Mouse (Mus musculus) monocyte, adult 5-6 weeks (primary cell): ENCODE measurements around the gene Lyrm7. TPM values are rescaled to one million over a fixed set of nuclear protein-coding genes. Genes with fewer than 3 reads are reported as not detected.

Experiments
- ATAC-seq: fragments of 153-309, 156-312 bp; replicated peaks from 2 replicates; pipeline ENCODE4 v1.8.0; 2017; ENCODE audit warnings: mild to moderate bottlenecking; ENCODE audit not compliant: low TSS enrichment, insufficient number of reproducible peaks, severe bottlenecking, poor library complexity, low FRiP score
- total RNA-seq: library from RNA; stranded (forward); fragments of 200-1000, 200-491, 200-594 nt; gene quantifications from 3 replicates; pipeline ENCODE4 v1.2.3, GENCODE M21; 2017

Gene Lyrm7
- total RNA-seq, 1 experiment from 2014 or later: 1.1 TPM

DNA sequence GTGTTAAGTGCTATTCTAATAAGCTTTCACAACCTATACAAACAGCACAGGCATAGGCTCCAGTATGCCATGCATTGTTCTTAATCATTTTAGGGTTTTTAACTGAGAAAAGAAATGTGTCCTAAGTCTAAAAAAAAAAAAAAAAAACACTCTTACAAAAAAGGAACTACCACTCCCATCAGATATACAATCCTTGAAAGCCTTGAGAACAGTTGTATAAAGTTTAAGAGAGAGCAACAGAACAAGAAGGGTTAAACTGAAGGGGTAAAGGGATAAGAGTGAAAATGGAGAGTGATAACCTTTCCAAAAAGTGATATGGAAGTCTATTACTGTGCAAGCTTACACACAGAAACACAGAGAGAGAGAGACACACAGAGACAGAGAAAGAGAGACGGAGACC, 80.8 kb downstream of the Lyrm7 start:
- no peak for ATAC-seq

DNA sequence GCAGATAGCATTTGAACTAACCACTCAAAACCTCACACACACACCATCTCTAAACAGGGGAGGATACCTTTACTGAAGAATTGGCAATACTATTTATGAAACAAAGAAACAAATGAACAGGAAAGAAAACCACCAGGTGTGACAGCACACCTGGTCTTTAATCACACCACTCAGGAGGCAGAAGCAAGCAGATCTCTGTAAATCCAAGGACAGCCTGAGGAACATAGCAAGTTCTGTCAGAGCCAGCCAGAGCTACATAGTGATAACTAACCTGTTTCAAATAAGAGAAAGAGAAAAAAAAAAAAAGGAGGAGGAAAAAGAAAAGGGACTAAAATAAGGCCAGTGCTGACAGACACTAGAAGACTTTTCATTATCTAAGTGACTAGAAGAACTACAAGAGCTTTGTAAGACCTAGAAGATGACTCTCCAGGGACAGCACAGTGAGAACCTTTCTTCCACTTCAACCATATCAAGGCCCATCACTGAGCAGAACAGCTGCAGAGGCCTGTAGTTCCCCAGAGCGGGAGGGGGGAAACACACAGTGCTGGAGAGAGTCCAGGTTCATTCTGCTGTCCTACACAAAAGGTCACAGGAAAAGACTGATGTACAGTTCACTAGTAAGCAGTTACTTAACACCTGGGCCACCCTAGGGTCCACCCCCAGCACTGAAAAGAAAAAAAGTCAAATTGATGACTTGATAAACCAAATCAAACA, 82.4 kb downstream of the Lyrm7 start:
- ATAC-seq: peak; percentile 68; the same call in 1 of the 2 replicates

DNA sequence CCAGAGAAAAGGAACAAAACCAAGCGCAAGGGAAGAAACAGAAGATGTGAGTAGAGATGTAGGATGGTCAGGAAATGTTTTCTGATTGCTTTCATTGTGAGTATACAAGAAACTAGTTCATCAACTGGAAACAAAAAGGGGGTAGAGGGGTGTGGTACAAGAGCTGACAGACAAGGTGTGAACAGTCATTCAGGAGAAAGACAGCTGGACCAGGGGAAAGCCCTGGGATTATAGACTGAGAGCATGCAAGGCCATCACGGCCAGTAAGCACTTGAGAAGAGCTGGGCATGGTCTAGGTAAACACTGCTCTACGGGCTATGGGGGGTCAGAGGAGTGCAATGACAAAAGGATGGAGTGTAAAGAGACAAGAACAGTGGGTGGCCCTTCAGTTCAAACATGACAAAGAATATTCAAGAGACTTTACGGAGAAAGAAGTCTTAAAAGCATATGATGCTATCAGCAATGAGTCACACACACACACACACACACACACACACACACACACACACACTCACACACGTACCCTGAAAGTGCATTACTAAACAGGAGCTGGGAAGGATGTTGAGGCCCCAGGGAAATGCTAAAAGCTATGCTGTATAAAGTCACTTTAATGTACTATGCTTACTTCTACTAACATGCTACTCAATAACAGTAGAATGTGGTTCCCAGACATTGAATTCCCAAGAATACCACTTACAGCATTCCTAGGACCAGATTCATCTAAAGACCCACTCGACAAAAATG, 83.2 kb downstream of the Lyrm7 start:
- no peak for ATAC-seq

Other genes starting within 250 kb of the Lyrm7 start
- gene Cdc42se2, start 73.2 kb downstream of the Lyrm7 start, total RNA-seq: 142 to 226 TPM (median 192 TPM) in 3 replicates
- gene Hint1, start 5.5 kb upstream of the Lyrm7 start, total RNA-seq: 266 to 549 TPM (median 344 TPM) in 3 replicates
- 0.29 TPM in 1 of 3 replicates, not detected in the others for gene Gpx3, start 41.5 kb upstream of the Lyrm7 start, total RNA-seq
- 62.1 to 83.4 TPM (median 78.5 TPM) in 3 replicates for gene Tnip1, start 102.0 kb upstream of the Lyrm7 start, total RNA-seq
- 264 to 506 TPM (median 281 TPM) in 3 replicates for gene Anxa6, start 172.5 kb upstream of the Lyrm7 start, total RNA-seq
- 41.1 to 55.7 TPM (median 42.3 TPM) in 3 replicates for gene Ccdc69, start 217.2 kb upstream of the Lyrm7 start, total RNA-seq
- gene Gm2a, start 237.2 kb upstream of the Lyrm7 start, total RNA-seq: 182 to 271 TPM (median 223 TPM) in 3 replicates